Mouse (Mus musculus): Measurements from ENCODE around the gene Angptl7.

- no peak for TF ChIP-seq CTCF (IDR thresholded peaks at IDR 0.05; ENCODE audit: extremely low read depth, insufficient read length, insufficient replicate concordance, low read depth, low read length)
- no peak for TF ChIP-seq POLR2A (IDR thresholded peaks at IDR 0.05; ENCODE audit: low read depth, low read length)
These were observed 8.0 kb upstream of the Angptl7 start for GRCm38 (mm10) chr4:148508084-148508849.

All from small intestine, adult 2 months (tissue).